Mouse (Mus musculus): ENCODE measurements at regions not wholly inside any gene's neighbourhood (a gene's known extent, or its start where the extent isn't known, plus 50 kb on each side); places are given as distances from the start of the nearest gene placed in this dataset.

DNA sequence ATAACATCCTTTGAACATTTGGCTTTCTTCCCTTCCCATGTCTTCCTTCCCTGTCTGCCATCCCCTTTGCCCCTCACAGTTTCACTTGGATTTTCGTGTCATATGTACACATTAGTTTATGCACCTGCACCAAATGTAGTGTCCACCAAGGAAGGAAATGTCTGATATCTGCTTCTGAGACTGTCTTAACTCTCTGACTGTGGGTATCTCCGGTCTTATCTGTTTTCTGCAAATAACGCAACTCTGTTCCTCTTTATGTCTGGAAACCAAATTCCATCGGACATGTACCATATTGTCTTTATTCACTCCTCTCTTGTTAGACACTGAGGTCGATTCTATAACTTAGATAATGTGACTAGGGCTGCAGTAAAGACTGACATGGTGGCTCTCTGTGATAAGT is 113.6 kb downstream of the Tmem30b start:
- H3K27ac ChIP-seq (ENCODE audit: low read length), result no peak overlapping the region
- H3K4me1 ChIP-seq (replicated peaks; ENCODE audit: control insufficient read depth, insufficient read depth, low read length), result no peaks in the 10 kb centered on the region
- no peaks in the 10 kb centered on the region for H3K9me3 ChIP-seq (ENCODE audit: control insufficient read depth, low read length)
- no peak overlapping the region for H3K4me2 ChIP-seq (ENCODE audit: low read length)
- 87% methylated on average over 5 of the region's 5 CpGs for WGBS
- no peak overlapping the region for H3K9ac ChIP-seq (replicated peaks; ENCODE audit: low read depth, low read length)
- H3K4me3 ChIP-seq (replicated peaks; ENCODE audit: low read length), result no peak overlapping the region
- no peak for ATAC-seq
- H3K27me3 ChIP-seq (replicated peaks; ENCODE audit: control insufficient read depth, insufficient read depth, low read length), result no peaks in the 10 kb centered on the region
- H3K36me3 ChIP-seq (ENCODE audit: control insufficient read depth, insufficient read depth), result no peaks in the 10 kb centered on the region

DNA sequence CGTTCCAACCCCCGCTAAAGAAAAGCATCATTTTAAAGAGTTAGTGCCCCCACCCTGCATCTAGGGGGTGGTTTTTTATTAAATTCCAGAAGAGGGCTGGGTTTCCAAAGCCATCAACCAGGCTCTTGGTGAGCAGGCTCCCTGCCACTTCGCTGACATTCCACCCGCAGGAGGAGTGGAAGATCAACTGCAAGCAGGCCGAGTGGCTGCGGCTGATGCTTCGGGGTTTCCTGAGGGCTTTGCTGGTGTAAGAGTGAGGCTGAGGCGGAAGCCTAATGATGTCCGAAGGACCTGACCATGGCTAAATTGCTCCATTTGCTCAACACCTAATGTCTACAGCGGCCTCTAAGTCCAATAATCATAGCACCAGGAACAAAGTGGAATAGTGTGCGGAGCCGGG is 118.0 kb downstream of the Tmem30b start:
- H3K4me1 ChIP-seq (replicated peaks; ENCODE audit: control insufficient read depth, insufficient read depth, low read length), result no peaks in the 10 kb centered on the region

GRCm38 (mm10) chr12:73424814-73425213 is 121.4 kb downstream of the Tmem30b start:
- Histone ChIP-seq H3K4me3 (replicated peaks; ENCODE audit: low read length) (no peak overlapping the region), H3K27ac (ENCODE audit: low read length) (no peak overlapping the region), H3K4me2 (ENCODE audit: low read length) (no peak overlapping the region), H3K36me3 (ENCODE audit: control insufficient read depth, insufficient read depth) (no peaks in the 10 kb centered on the region), H3K27me3 (replicated peaks; ENCODE audit: control insufficient read depth, insufficient read depth, low read length) (no peaks in the 10 kb centered on the region), H3K9ac (replicated peaks; ENCODE audit: low read depth, low read length) (no peak overlapping the region), H3K4me1 (replicated peaks; ENCODE audit: control insufficient read depth, insufficient read depth, low read length) (no peaks in the 10 kb centered on the region), H3K9me3 (ENCODE audit: control insufficient read depth, low read length) (no peaks in the 10 kb centered on the region)
- 89% methylated on average over 7 of the region's 7 CpGs for WGBS
- ATAC-seq, result no peak

More for the DNA sequence above, 118.0 kb downstream of the Tmem30b start:
- no peak overlapping the region for H3K27ac ChIP-seq (ENCODE audit: low read length)
- no peak overlapping the region for H3K4me2 ChIP-seq (ENCODE audit: low read length)
- no peaks in the 10 kb centered on the region for H3K36me3 ChIP-seq (ENCODE audit: control insufficient read depth, insufficient read depth)
- H3K4me3 ChIP-seq (replicated peaks; ENCODE audit: low read length), result no peak overlapping the region
- no peaks in the 10 kb centered on the region for H3K27me3 ChIP-seq (replicated peaks; ENCODE audit: control insufficient read depth, insufficient read depth, low read length)
- H3K9ac ChIP-seq (replicated peaks; ENCODE audit: low read depth, low read length), result no peak overlapping the region
- no peak for ATAC-seq
- no peaks in the 10 kb centered on the region for H3K9me3 ChIP-seq (ENCODE audit: control insufficient read depth, low read length)
- WGBS, result 74% methylated on average over 12 of the region's 12 CpGs

DNA sequence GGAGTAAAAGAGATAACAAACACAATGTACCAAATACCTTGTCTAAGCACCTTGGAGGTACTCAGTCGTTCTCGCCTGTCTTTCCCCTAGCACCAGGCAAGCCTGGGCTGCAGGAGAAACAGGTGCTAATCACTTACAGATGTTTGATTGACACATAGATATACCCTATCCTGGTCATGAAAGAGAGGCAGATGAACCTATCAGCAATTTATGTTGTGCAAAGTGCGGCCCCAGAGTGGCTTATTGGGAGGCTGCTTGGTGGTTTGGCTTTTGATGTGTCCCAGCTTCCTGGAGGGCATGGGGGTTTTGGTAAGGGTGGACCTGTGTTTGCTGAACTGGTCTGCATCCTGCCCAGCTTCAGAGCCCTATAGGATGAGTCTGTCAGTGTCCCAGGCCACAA is 129.1 kb downstream of the Tmem30b start:
- H3K36me3 ChIP-seq (ENCODE audit: control insufficient read depth, insufficient read depth), result no peaks in the 10 kb centered on the region
- WGBS, result 91% methylated on average over 3 of the region's 3 CpGs
- H3K4me3 ChIP-seq (replicated peaks; ENCODE audit: low read length), result no peak overlapping the region
- H3K4me1 ChIP-seq (replicated peaks; ENCODE audit: control insufficient read depth, insufficient read depth, low read length), result peaks cover 7% of the 10 kb centered on the region
- no peak for ATAC-seq
- H3K27me3 ChIP-seq (replicated peaks; ENCODE audit: control insufficient read depth, insufficient read depth, low read length), result no peaks in the 10 kb centered on the region
- H3K9me3 ChIP-seq (ENCODE audit: control insufficient read depth, low read length), result no peaks in the 10 kb centered on the region
- no peak overlapping the region for H3K27ac ChIP-seq (ENCODE audit: low read length)
- no peak overlapping the region for H3K9ac ChIP-seq (replicated peaks; ENCODE audit: low read depth, low read length)
- no peak overlapping the region for H3K4me2 ChIP-seq (ENCODE audit: low read length)

DNA sequence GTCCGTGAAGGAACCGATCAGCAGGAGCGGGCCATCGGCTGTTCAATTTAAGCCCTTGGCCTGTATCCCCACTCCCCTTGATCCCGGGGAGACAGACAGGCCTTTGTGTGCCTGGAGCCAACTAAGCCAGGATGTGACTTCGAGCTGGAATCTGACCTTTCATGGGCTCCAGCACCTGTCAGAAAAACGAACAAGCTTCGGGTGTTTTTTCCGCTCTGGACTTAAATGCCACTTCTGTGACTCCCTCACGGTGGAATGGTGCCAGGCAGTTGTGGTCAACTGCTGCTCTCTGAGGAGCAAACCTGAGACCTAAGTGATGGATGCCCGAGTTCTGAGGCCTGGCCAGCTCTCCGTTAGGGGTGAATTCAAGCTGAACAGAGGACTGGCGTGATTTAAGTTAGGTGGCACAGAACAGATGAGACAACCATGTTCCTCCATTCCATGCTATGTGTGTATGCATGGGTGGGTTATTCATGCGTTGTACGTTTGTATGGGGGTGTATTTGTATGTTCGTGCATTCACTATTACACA is 129.8 kb downstream of the Tmem30b start:
- Histone ChIP-seq H3K36me3 (ENCODE audit: control insufficient read depth, insufficient read depth) (no peaks in the 10 kb centered on the region), H3K4me1 (replicated peaks; ENCODE audit: control insufficient read depth, insufficient read depth, low read length) (peaks cover 7% of the 10 kb centered on the region), H3K4me2 (ENCODE audit: low read length) (no peak overlapping the region), H3K9me3 (ENCODE audit: control insufficient read depth, low read length) (no peaks in the 10 kb centered on the region), H3K9ac (replicated peaks; ENCODE audit: low read depth, low read length) (no peak overlapping the region), H3K27ac (ENCODE audit: low read length) (no peak overlapping the region), H3K27me3 (replicated peaks; ENCODE audit: control insufficient read depth, insufficient read depth, low read length) (no peaks in the 10 kb centered on the region), H3K4me3 (replicated peaks; ENCODE audit: low read length) (no peak overlapping the region)
- WGBS, result 39% methylated on average over 16 of the region's 16 CpGs
- ATAC-seq, result no peak; the same call in 1 of the 2 replicates

DNA sequence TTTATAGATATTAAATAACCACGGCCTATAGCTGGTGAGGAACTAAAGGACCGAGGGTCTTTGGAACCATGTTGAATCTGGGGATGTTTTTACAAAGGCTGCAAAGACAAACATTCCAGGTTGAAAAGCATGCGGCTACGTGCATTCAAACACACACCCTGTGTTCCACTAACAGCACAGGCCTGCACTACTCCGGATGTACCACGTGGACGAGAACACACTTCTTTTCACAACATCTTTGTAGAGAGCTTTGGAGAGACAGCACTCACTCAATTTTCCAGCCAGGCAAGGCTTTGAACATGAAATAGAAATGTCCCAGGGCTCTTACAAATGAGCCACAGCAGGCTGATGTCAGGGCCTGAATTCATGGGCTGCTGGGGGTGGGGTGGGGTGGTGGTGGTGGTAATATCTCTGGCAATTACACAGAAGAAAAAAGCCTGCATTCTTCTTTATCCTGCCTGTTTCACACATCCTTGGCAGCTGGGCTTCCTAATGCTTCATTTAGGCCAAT is 129.3 kb downstream of the Slc38a6 start:
- peaks cover 7% of the 10 kb centered on the region for H3K4me1 ChIP-seq (replicated peaks; ENCODE audit: control insufficient read depth, insufficient read depth, low read length)

DNA sequence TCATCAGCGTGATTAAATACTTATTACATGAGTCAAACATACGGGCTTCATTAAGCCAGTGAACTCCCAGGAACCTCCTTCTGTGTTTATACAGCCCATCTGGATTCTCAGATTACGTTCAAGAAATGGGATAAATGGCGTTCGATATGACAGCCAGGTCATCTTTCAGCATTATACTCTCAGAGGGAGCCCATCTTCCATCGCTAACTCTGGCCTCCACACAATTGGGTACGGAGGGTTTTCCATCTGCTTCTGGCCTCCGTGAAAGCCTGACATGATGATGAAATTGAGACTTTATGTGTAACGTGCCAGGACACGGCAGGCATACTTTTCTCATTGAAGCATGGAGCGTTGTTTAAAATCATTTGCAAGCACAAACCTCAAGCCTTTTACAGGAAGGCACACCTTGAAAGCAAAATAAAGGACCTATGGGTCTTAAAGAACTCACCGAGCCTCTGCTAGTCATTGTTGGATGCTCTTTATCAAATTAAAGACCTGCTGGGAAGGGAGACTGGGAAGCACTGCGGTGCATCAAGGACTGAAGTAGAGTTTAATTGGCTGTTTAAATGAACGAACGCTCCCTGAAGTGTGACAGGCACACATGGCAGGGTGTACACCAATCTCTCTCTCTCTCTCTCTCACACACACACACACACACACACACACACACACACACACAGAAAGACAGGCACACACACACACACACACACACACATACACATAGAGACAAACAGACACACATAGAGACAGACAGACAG is 127.0 kb downstream of the Slc38a6 start:
- 0 out of 2 replicates have a peak, but pooled peaks have one; percentile 43 for ATAC-seq
- WGBS, result 37% methylated on average over 15 of the region's 15 CpGs
- no peaks in the 10 kb centered on the region for H3K27me3 ChIP-seq (replicated peaks; ENCODE audit: control insufficient read depth, insufficient read depth, low read length)
- H3K4me2 ChIP-seq (ENCODE audit: low read length), result peak overlapping the region; percentile 25
- H3K27ac ChIP-seq (ENCODE audit: low read length), result no peak overlapping the region
- no peaks in the 10 kb centered on the region for H3K36me3 ChIP-seq (ENCODE audit: control insufficient read depth, insufficient read depth)
- no peak overlapping the region for H3K9ac ChIP-seq (replicated peaks; ENCODE audit: low read depth, low read length)
- no peak overlapping the region for H3K4me3 ChIP-seq (replicated peaks; ENCODE audit: low read length)
- H3K4me1 ChIP-seq (replicated peaks; ENCODE audit: control insufficient read depth, insufficient read depth, low read length), result peaks cover 12% of the 10 kb centered on the region
- H3K9me3 ChIP-seq (ENCODE audit: control insufficient read depth, low read length), result no peaks in the 10 kb centered on the region

More for the DNA sequence above, 129.3 kb downstream of the Slc38a6 start:
- no peak overlapping the region for H3K4me3 ChIP-seq (replicated peaks; ENCODE audit: low read length)
- H3K9ac ChIP-seq (replicated peaks; ENCODE audit: low read depth, low read length), result no peak overlapping the region
- H3K4me2 ChIP-seq (ENCODE audit: low read length), result no peak overlapping the region
- H3K27ac ChIP-seq (ENCODE audit: low read length), result no peak overlapping the region
- H3K27me3 ChIP-seq (replicated peaks; ENCODE audit: control insufficient read depth, insufficient read depth, low read length), result no peaks in the 10 kb centered on the region
- WGBS, result 59% methylated on average over 7 of the region's 7 CpGs
- H3K9me3 ChIP-seq (ENCODE audit: control insufficient read depth, low read length), result no peaks in the 10 kb centered on the region
- H3K36me3 ChIP-seq (ENCODE audit: control insufficient read depth, insufficient read depth), result no peaks in the 10 kb centered on the region
- no peak; the same call in 1 of the 2 replicates for ATAC-seq

DNA sequence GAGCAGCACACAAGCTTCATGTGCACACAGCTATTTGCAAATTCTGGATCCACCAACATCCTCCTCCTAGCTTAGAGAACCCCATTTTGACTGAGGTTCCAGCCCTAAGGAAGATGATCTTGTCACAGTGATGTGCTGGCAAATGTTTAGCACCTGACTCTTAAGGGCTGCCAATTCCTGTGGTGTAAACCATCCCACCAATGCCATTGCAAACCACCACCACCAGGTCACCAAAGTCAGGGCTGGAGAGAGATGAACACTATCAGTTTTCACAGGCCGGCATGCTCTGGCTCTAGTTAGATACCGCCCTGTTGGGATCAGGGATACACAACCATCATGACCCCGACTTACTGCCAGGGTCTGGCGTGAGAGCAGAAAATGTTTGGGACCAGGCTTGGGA is 125.9 kb downstream of the Slc38a6 start:
- H3K4me1 ChIP-seq (replicated peaks; ENCODE audit: control insufficient read depth, insufficient read depth, low read length), result peaks cover 12% of the 10 kb centered on the region
- no peak overlapping the region for H3K9ac ChIP-seq (replicated peaks; ENCODE audit: low read depth, low read length)
- H3K27me3 ChIP-seq (replicated peaks; ENCODE audit: control insufficient read depth, insufficient read depth, low read length), result no peaks in the 10 kb centered on the region
- no peak overlapping the region for H3K4me3 ChIP-seq (replicated peaks; ENCODE audit: low read length)
- H3K27ac ChIP-seq (ENCODE audit: low read length), result no peak overlapping the region
- 88% methylated on average over 4 of the region's 4 CpGs for WGBS
- no peaks in the 10 kb centered on the region for H3K9me3 ChIP-seq (ENCODE audit: control insufficient read depth, low read length)
- no peak overlapping the region for H3K4me2 ChIP-seq (ENCODE audit: low read length)
- no peak for ATAC-seq
- H3K36me3 ChIP-seq (ENCODE audit: control insufficient read depth, insufficient read depth), result no peaks in the 10 kb centered on the region

DNA sequence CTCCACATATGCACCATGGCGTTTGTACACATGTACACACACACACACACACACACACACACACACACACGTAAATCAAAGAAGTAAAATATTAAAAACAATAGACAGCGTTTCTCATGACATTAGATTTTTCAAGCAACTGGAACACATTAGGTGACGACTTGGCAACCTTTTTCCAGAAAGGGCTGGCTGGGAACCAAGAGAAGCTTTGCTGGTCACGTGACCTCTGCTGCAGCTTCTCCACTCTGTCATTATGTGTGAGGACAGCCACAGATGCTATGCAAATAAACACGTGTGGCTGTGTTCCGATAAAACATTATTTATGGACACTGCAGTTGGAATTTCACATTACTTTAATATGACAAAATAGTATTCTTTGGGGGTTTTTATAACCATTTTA is 124.3 kb downstream of the Slc38a6 start:
- H3K27me3 ChIP-seq (replicated peaks; ENCODE audit: control insufficient read depth, insufficient read depth, low read length), result no peaks in the 10 kb centered on the region
- no peak overlapping the region for H3K27ac ChIP-seq (ENCODE audit: low read length)
- no peaks in the 10 kb centered on the region for H3K9me3 ChIP-seq (ENCODE audit: control insufficient read depth, low read length)
- H3K4me3 ChIP-seq (replicated peaks; ENCODE audit: low read length), result no peak overlapping the region
- no peak for ATAC-seq
- 66% methylated on average over 7 of the region's 7 CpGs for WGBS
- H3K36me3 ChIP-seq (ENCODE audit: control insufficient read depth, insufficient read depth), result no peaks in the 10 kb centered on the region
- H3K9ac ChIP-seq (replicated peaks; ENCODE audit: low read depth, low read length), result no peak overlapping the region
- H3K4me2 ChIP-seq (ENCODE audit: low read length), result no peak overlapping the region
- H3K4me1 ChIP-seq (replicated peaks; ENCODE audit: control insufficient read depth, insufficient read depth, low read length), result peaks cover 12% of the 10 kb centered on the region
